Comparison of ENCODE assay signal across 8 mouse cellular contexts in the genomic region with DNA sequence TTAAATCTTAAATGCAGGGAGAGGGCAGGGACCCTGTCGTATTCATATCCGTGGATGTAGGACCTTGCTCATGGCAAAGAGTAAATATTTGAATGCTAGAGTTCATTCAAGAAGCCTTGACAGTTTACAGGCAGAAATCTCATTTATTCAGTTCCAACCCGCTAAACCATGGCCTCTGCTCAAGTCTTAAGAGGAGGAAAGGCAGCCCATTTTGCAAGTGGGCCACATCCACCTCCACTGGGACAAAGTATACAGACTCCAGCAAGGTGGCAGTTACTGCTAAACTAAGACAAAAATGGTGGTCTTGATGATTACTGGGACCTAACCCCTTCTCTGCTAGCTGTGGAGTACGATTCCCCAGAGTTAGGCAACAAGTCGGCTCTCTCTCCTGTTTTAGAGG. TPM values are rescaled to one million over a fixed set of nuclear protein-coding genes. Genes with fewer than 3 reads are reported as not detected.
DNase-seq lines count a peak whose midpoint lies in the region; ATAC-seq and TF ChIP-seq lines count a peak whose summit lies in the region.
"Had no signal": no experiment of that assay in that cellular context is flagged by ENCODE, and none has a peak within 500 bp of the region (broad histone marks: within the 10 kb centered on the region; RNA-seq: fewer than 3 reads in every experiment).

No protein-coding gene starts in this region.

- no peak for TF ChIP-seq EP300 in lung, postnatal 0 days (IDR thresholded peaks at IDR 0.05)
- TF ChIP-seq EP300 in stomach, postnatal 0 days (optimal IDR thresholded peaks at IDR 0.05), result no peak

- H3K4me3 ChIP-seq in lung, postnatal 0 days (ENCODE audit: low read depth, low read length), result peak overlapping the region; percentile 49
- peak overlapping the region; percentile 57 for H3K4me3 ChIP-seq in forebrain, embryonic 11.5 days (ENCODE audit: low read depth, low read length)
- peak overlapping the region; percentile 66 for H3K4me3 ChIP-seq in liver, embryonic 13.5 days (replicated peaks)
- H3K4me3 ChIP-seq in stomach, postnatal 0 days (ENCODE audit: low read depth, low read length), result peak overlapping the region; percentile 51

- H3K9ac ChIP-seq in lung, postnatal 0 days (replicated peaks; ENCODE audit: low read depth), result peak overlapping the region; percentile 48
- peak overlapping the region; percentile 72 for H3K9ac ChIP-seq in forebrain, embryonic 11.5 days (ENCODE audit: low read length)
- H3K9ac ChIP-seq in liver, embryonic 13.5 days, result peak overlapping the region; percentile 75
- peak overlapping the region; percentile 62 for H3K9ac ChIP-seq in stomach, postnatal 0 days (ENCODE audit: low read length)

- H3K27me3 ChIP-seq in lung, postnatal 0 days (replicated peaks; ENCODE audit: insufficient read depth, low read length), result no peaks in the 10 kb centered on the region
- H3K27me3 ChIP-seq in forebrain, embryonic 11.5 days (ENCODE audit: control insufficient read depth, insufficient read depth, low read length), result no peaks in the 10 kb centered on the region
- no peaks in the 10 kb centered on the region for H3K27me3 ChIP-seq in liver, embryonic 13.5 days
- no peaks in the 10 kb centered on the region for H3K27me3 ChIP-seq in stomach, postnatal 0 days (ENCODE audit: control insufficient read depth, insufficient read depth, low read length)

- WGBS in lung, postnatal 0 days, result 28% methylated on average over 5 of the region's 5 CpGs
- WGBS in forebrain, embryonic 11.5 days, result 39% methylated on average over 5 of the region's 5 CpGs
- WGBS in liver, embryonic 13.5 days (ENCODE audit: insufficient replicate concordance), result 27% methylated on average over 5 of the region's 5 CpGs
- 26% methylated on average over 5 of the region's 5 CpGs for WGBS in stomach, postnatal 0 days

- peaks cover 6% of the 10 kb centered on the region; the same call in 1 of the 2 replicates for H3K4me1 ChIP-seq in lung, postnatal 0 days (ENCODE audit: insufficient read depth, low read depth, low read length)
- H3K4me1 ChIP-seq in forebrain, embryonic 11.5 days (replicated peaks; ENCODE audit: control insufficient read depth, insufficient read depth, low read length), result no peaks in the 10 kb centered on the region
- H3K4me1 ChIP-seq in liver, embryonic 13.5 days (replicated peaks), result peaks cover 23% of the 10 kb centered on the region
- peaks cover 4% of the 10 kb centered on the region for H3K4me1 ChIP-seq in stomach, postnatal 0 days (replicated peaks; ENCODE audit: control insufficient read depth, insufficient read depth)

- ATAC-seq in lung, postnatal 0 days, result no peak
- ATAC-seq in forebrain, embryonic 11.5 days (replicated peaks; ENCODE audit: low FRiP score), result no peak; the same call in 1 of the 2 replicates
- no peak for ATAC-seq in liver, embryonic 13.5 days (ENCODE audit: low read depth)
- ATAC-seq in stomach, postnatal 0 days (ENCODE audit: low FRiP score, low TSS enrichment), result peak; percentile 11; the same call in 1 of the 2 replicates

- H3K27ac ChIP-seq in lung, postnatal 0 days (ENCODE audit: low read length), result peak overlapping the region; percentile 94
- H3K27ac ChIP-seq in forebrain, embryonic 11.5 days (ENCODE audit: low read depth, low read length), result peak overlapping the region; percentile 91; the same call in 1 of the 2 replicates
- H3K27ac ChIP-seq in liver, embryonic 13.5 days, result peak overlapping the region; percentile 97
- H3K27ac ChIP-seq in stomach, postnatal 0 days (replicated peaks), result peak overlapping the region; percentile 97

- peak overlapping the region; percentile 39 for H3K4me2 ChIP-seq in lung, postnatal 0 days (replicated peaks; ENCODE audit: low read depth, low read length)
- H3K4me2 ChIP-seq in forebrain, embryonic 11.5 days (ENCODE audit: low read depth, low read length, severe bottlenecking), result peak overlapping the region; percentile 59
- H3K4me2 ChIP-seq in liver, embryonic 13.5 days, result peak overlapping the region; percentile 74
- H3K4me2 ChIP-seq in stomach, postnatal 0 days (replicated peaks; ENCODE audit: low read depth), result peak overlapping the region; percentile 51

- no peak for TF ChIP-seq CTCF in lung, postnatal 0 days (IDR thresholded peaks at IDR 0.05)
- TF ChIP-seq CTCF in stomach, postnatal 0 days (IDR thresholded peaks at IDR 0.05; ENCODE audit: low read depth), result no peak

- no peak for DNase-seq in lung, postnatal 0 days (ENCODE audit: low spot score)
- DNase-seq in lung, postnatal 14 days, result no peak
- no peak for DNase-seq in forebrain, embryonic 11.5 days (ENCODE audit: low spot score)
- DNase-seq in liver, embryonic 13.5 days, result no peak
- DNase-seq in stomach, postnatal 0 days (ENCODE audit: low spot score), result no peak
- DNase-seq in cerebellum, adult 8-10 months, result no peak
- no peak for DNase-seq in ovary, postnatal 36 days (ENCODE audit: low spot score)

- no peaks in the 10 kb centered on the region for H3K9me3 ChIP-seq in lung, postnatal 0 days (ENCODE audit: low read length)
- no peaks in the 10 kb centered on the region for H3K9me3 ChIP-seq in forebrain, embryonic 11.5 days (ENCODE audit: control insufficient read depth, low read length)
- no peaks in the 10 kb centered on the region for H3K9me3 ChIP-seq in liver, embryonic 13.5 days (replicated peaks)
- no peaks in the 10 kb centered on the region for H3K9me3 ChIP-seq in stomach, postnatal 0 days (ENCODE audit: control insufficient read depth, low read length)

- H3K36me3 ChIP-seq in lung, postnatal 0 days (ENCODE audit: insufficient read depth, low read length), result no peaks in the 10 kb centered on the region
- H3K36me3 ChIP-seq in forebrain, embryonic 11.5 days (ENCODE audit: control insufficient read depth, insufficient read depth, low read length), result no peaks in the 10 kb centered on the region
- H3K36me3 ChIP-seq in liver, embryonic 13.5 days, result no peaks in the 10 kb centered on the region
- H3K36me3 ChIP-seq in stomach, postnatal 0 days (ENCODE audit: control insufficient read depth, insufficient read depth, low read length), result no peaks in the 10 kb centered on the region

RNA-seq across cellular contexts. Expression of a gene that starts 0.4 kb away (rescaled TPM):
- polyA plus RNA-seq in lung, postnatal 0 days (2015; fragmentation: Nextera tagmentation; extraction: Ambion mirVana), result 5.8 and 6.6 TPM in 2 replicates
- 9.1 and 12.7 TPM in 2 replicates for polyA plus RNA-seq in forebrain, embryonic 11.5 days (2014; fragmentation: Nextera tagmentation; extraction: Ambion mirVana)
- polyA plus RNA-seq in liver, embryonic 13.5 days (2015; fragmentation: Nextera tagmentation; extraction: Ambion mirVana), result 5.5 and 6.4 TPM in 2 replicates
- polyA plus RNA-seq in stomach, postnatal 0 days (2015; fragmentation: Nextera tagmentation; extraction: Ambion mirVana), result 3.5 and 4.2 TPM in 2 replicates

RNA-seq across cellular contexts. Expression of a gene that starts 8.3 kb away (rescaled TPM):
- 1.4 and 1.5 TPM in 2 replicates for polyA plus RNA-seq in lung, postnatal 0 days (2015; fragmentation: Nextera tagmentation; extraction: Ambion mirVana)
- 0.15 TPM in 1 of 2 replicates, not detected in the other for polyA plus RNA-seq in forebrain, embryonic 11.5 days (2014; fragmentation: Nextera tagmentation; extraction: Ambion mirVana)
- 0.85 and 1.1 TPM in 2 replicates for polyA plus RNA-seq in liver, embryonic 13.5 days (2015; fragmentation: Nextera tagmentation; extraction: Ambion mirVana)
- polyA plus RNA-seq in stomach, postnatal 0 days (2015; fragmentation: Nextera tagmentation; extraction: Ambion mirVana), result 2.2 TPM in 2 replicates
- polyA plus RNA-seq: brain, embryonic 14.5 days had no signal

RNA-seq across cellular contexts. Expression of a gene that starts 17.1 kb away (rescaled TPM):
- polyA plus RNA-seq in lung, postnatal 0 days (2015; fragmentation: Nextera tagmentation; extraction: Ambion mirVana), result 63.3 and 67.8 TPM in 2 replicates
- polyA plus RNA-seq in forebrain, embryonic 11.5 days (2014; fragmentation: Nextera tagmentation; extraction: Ambion mirVana), result 48.4 and 49.1 TPM in 2 replicates
- 45.7 and 46.9 TPM in 2 replicates for polyA plus RNA-seq in liver, embryonic 13.5 days (2015; fragmentation: Nextera tagmentation; extraction: Ambion mirVana)
- polyA plus RNA-seq in stomach, postnatal 0 days (2015; fragmentation: Nextera tagmentation; extraction: Ambion mirVana), result 35.1 and 38.3 TPM in 2 replicates

RNA-seq across cellular contexts. Expression of a gene that starts 17.2 kb away (rescaled TPM):
- polyA plus RNA-seq in lung, postnatal 0 days (2015; fragmentation: Nextera tagmentation; extraction: Ambion mirVana), result 40.5 and 45.0 TPM in 2 replicates
- polyA plus RNA-seq in forebrain, embryonic 11.5 days (2014; fragmentation: Nextera tagmentation; extraction: Ambion mirVana), result 58.9 and 65.6 TPM in 2 replicates
- 47.3 and 50.5 TPM in 2 replicates for polyA plus RNA-seq in liver, embryonic 13.5 days (2015; fragmentation: Nextera tagmentation; extraction: Ambion mirVana)
- 30.4 and 31.2 TPM in 2 replicates for polyA plus RNA-seq in stomach, postnatal 0 days (2015; fragmentation: Nextera tagmentation; extraction: Ambion mirVana)

RNA-seq across cellular contexts. Expression of a gene that starts 43.0 kb away (rescaled TPM):
- 50.5 and 56.1 TPM in 2 replicates for polyA plus RNA-seq in lung, postnatal 0 days (2015; fragmentation: Nextera tagmentation; extraction: Ambion mirVana)
- 27.9 and 31.7 TPM in 2 replicates for polyA plus RNA-seq in forebrain, embryonic 11.5 days (2014; fragmentation: Nextera tagmentation; extraction: Ambion mirVana)
- polyA plus RNA-seq in liver, embryonic 13.5 days (2015; fragmentation: Nextera tagmentation; extraction: Ambion mirVana), result 40.0 and 44.7 TPM in 2 replicates
- polyA plus RNA-seq in stomach, postnatal 0 days (2015; fragmentation: Nextera tagmentation; extraction: Ambion mirVana), result 43.0 and 44.5 TPM in 2 replicates
